Mouse (Mus musculus) neural tube, embryonic 11.5 days (tissue): Measurements from ENCODE around the gene Gm49425. TPM values are rescaled to one million over a fixed set of nuclear protein-coding genes. Genes with fewer than 3 reads are reported as not detected.
A peak's percentile ranks its signal among the peaks of the same experiment; 100 is the strongest.
"Not testable (repeated sequence)": the region's sequence is repeated elsewhere in the genome, so short reads cannot be mapped to it uniquely, and the experiment has no call there.

Experiments used
- ATAC-seq: fragments of 200-750 bp; cut with Nextera tagmentation; 2 replicates; pipeline ENCODE4 v1.8.0; 2017; ENCODE audit warnings: moderate number of reproducible peaks, mild to moderate bottlenecking, moderate TSS enrichment, moderate library complexity; ENCODE audit not compliant: insufficient read depth, low FRiP score, low TSS enrichment
- DNase-seq: peaks from one replicate; pipeline ENCODE4 v3.0.0-alpha.2; 2015; ENCODE audit warnings: low spot score
- H3K27ac ChIP-seq: fragments of 300-500 bp; sonication (generic); 2 replicates; pipeline ENCODE4 v1.5.1; 2014; ENCODE audit warnings: low read depth, mild to moderate bottlenecking, low read length
- H3K27me3 ChIP-seq: fragments of 300-500 bp; sonication (generic); 2 replicates; pipeline ENCODE4 v1.6.1; 2014; ENCODE audit warnings: mild to moderate bottlenecking, low read length, mixed read lengths; ENCODE audit not compliant: control insufficient read depth, insufficient read depth
- H3K36me3 ChIP-seq: fragments of 300-500 bp; sonication (generic); 2 replicates; pipeline ENCODE4 v1.6.1; 2014; ENCODE audit warnings: mild to moderate bottlenecking, low read length, moderate library complexity, mixed read lengths; ENCODE audit not compliant: control insufficient read depth, insufficient read depth
- H3K4me1 ChIP-seq: fragments of 300-500 bp; sonication (generic); 2 replicates; pipeline ENCODE4 v1.6.1; 2014; ENCODE audit warnings: low read length, mixed read lengths; ENCODE audit not compliant: control insufficient read depth, insufficient read depth
- H3K4me2 ChIP-seq: fragments of 300-500 bp; sonication (generic); 2 replicates; pipeline ENCODE4 v1.6.1; 2014; ENCODE audit warnings: low read depth, mild to moderate bottlenecking, moderate library complexity
- H3K4me3 ChIP-seq: fragments of 300-500 bp; sonication (generic); 2 replicates; pipeline ENCODE4 v1.5.1; 2014; ENCODE audit warnings: low read depth, low read length
- H3K9ac ChIP-seq: fragments of 300-500 bp; sonication (generic); 2 replicates; pipeline ENCODE4 v1.6.1; 2014; ENCODE audit warnings: mild to moderate bottlenecking, low read length
- H3K9me3 ChIP-seq: fragments of 300-500 bp; sonication (generic); 2 replicates; pipeline ENCODE4 v1.6.1; 2016; ENCODE audit warnings: low read length; ENCODE audit not compliant: control insufficient read depth
- WGBS: fragments of 180-500 bp; shearing (Covaris S2); extraction: QIAGEN DNeasy Blood & Tissue Kit; methylation state at CpG from one replicate; pipeline ENCODE4 v1.1.7; 2014; 5-methylcytosine and 5-hydroxymethylcytosine counted together
- polyA plus RNA-seq: library from polyadenylated mRNA; unstranded; fragments of >200 nt; fragmentation: Nextera tagmentation; extraction: Ambion mirVana; gene quantifications from 2 replicates; pipeline ENCODE4 v1.2.1, GENCODE M21; 2014

The Gm49425 gene
- polyA plus RNA-seq: not detected in 2 replicates

GRCm38 (mm10) chr15:101517161-101517560 lies at the start of gene Gm49425:
Gene Gm49425, minus strand, starts transcription at chr15:101517261.
- not testable (repeated sequence) for H3K9ac ChIP-seq, H3K4me1 ChIP-seq, DNase-seq, H3K9me3 ChIP-seq, H3K36me3 ChIP-seq, H3K4me3 ChIP-seq, H3K4me2 ChIP-seq, H3K27ac ChIP-seq, ATAC-seq, H3K27me3 ChIP-seq
- 72% methylated on average over 2 of the region's 2 CpGs for WGBS

- H3K9me3 ChIP-seq: no peaks in the 10 kb centered on the region
- no peaks in the 10 kb centered on the region for H3K27me3 ChIP-seq
- ATAC-seq: no peak
- no peak for DNase-seq
- no peaks in the 10 kb centered on the region for H3K36me3 ChIP-seq
- H3K4me1 ChIP-seq: peaks cover 4% of the 10 kb centered on the region; the same call in 1 of the 2 replicates
- no peak within 1 kb of the TSS for H3K9ac ChIP-seq
- WGBS: 75% methylated on average over 5 of the region's 5 CpGs
- no peak within 1 kb of the TSS for H3K4me3 ChIP-seq
- no peak within 1 kb of the TSS for H3K4me2 ChIP-seq
- H3K27ac ChIP-seq: no peak within 1 kb of the TSS
Measured at GRCm38 (mm10) chr15:101562850-101563249, 45.8 kb upstream of the Gm49425 start, which contains the start of gene Krt90. Gene Krt90, minus strand, starts transcription at chr15:101562950.

GRCm38 (mm10) chr15:101558034-101558646 lies 41.1 kb upstream of the Gm49425 start:
- H3K36me3 ChIP-seq: no peaks in the 10 kb centered on the region
- no peaks in the 10 kb centered on the region for H3K27me3 ChIP-seq
- H3K9me3 ChIP-seq: no peaks in the 10 kb centered on the region
- H3K4me3 ChIP-seq: no peak overlapping the region
- 2% methylated on average over 7 of the region's 7 CpGs for WGBS
- H3K4me2 ChIP-seq: no peak overlapping the region
- H3K9ac ChIP-seq: no peak overlapping the region
- no peak overlapping the region for H3K27ac ChIP-seq
- DNase-seq: peak; percentile 63
- peaks cover 4% of the 10 kb centered on the region; the same call in 1 of the 2 replicates for H3K4me1 ChIP-seq
- ATAC-seq: peak; percentile 27; the same call in 1 of the 2 replicates

DNA sequence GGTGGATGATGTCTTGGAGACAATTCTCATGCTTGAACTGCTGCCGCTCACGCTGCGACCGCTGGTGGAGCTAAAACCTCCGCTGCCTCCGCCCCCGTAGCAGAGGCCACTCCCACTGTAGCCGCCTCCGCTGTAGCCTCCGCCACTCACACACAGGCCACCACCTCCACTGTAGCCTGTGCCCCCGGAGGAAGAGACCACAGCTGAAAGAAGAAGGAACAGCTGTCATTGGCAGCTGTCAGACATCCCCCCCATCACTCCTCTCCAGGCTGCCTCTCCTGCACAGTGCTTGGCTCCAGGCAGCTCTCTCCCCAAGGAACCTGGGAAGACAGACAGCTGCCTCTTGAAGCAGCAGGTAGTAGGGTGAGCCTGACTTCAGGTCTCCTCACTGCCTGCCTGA lies 36.1 kb upstream of the Gm49425 start:
- Histone ChIP-seq H3K4me3 (no peak overlapping the region), H3K4me1 (peaks cover 6% of the 10 kb centered on the region; the same call in 1 of the 2 replicates), H3K9me3 (no peaks in the 10 kb centered on the region), H3K9ac (no peak overlapping the region), H3K27me3 (no peaks in the 10 kb centered on the region), H3K27ac (no peak overlapping the region), H3K36me3 (no peaks in the 10 kb centered on the region), H3K4me2 (peak overlapping the region; percentile 17; the same call in 1 of the 2 replicates)
- WGBS: 2% methylated on average over 11 of the region's 11 CpGs
- DNase-seq (peak; percentile 65), ATAC-seq (peak; percentile 72)

DNA sequence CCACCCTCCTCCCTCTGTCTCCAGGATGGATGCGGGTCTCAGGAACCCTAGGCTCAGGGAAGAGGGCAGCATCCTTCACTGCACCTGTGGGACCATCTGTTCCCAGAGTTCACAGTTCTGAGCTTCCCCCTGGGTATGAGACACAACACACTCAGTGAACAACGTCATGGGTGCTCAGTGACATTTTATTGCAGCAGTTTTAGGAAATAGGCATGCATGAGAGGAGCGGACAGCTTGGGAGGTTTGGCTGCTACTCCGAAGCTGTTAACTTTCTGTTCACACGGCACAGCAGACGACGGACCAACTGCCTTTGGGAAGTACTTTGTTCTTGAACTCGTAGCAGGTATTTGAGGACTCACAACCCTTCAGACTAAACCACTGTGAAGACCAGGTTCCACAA lies 35.1 kb upstream of the Gm49425 start:
- DNase-seq (no peak), ATAC-seq (no peak)
- Histone ChIP-seq H3K9me3 (no peaks in the 10 kb centered on the region), H3K27me3 (no peaks in the 10 kb centered on the region), H3K36me3 (no peaks in the 10 kb centered on the region), H3K4me2 (no peak overlapping the region), H3K4me1 (0 out of 2 replicates have a peak, but pooled peaks cover 4% of the 10 kb centered on the region), H3K9ac (no peak overlapping the region), H3K4me3 (no peak overlapping the region), H3K27ac (no peak overlapping the region)
- WGBS: 76% methylated on average over 8 of the region's 8 CpGs

GRCm38 (mm10) chr15:101550567-101550966 lies 33.5 kb upstream of the Gm49425 start, which contains the start of gene Krt82:
Gene Krt82, minus strand, starts transcription at chr15:101550667.
- H3K27me3 ChIP-seq: no peaks in the 10 kb centered on the region

DNA sequence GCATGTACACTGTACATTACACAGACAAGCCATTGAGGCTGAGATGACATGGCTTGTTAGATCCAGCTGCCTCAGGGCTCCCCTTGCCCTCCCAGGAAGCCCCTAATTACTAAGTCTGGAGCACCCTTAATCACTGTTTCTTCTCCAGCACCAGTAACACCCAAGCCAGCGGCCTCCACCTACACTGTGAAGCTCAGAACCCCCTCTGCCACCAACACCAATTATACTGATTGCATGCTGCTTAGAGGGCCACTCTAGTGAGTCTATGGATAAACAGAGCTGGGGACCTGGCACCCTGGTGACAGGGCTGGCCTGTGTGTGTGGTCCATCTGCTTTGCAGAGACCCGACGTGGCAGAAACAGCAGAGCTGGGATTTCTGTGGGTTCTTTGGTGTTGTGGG lies 27.4 kb upstream of the Gm49425 start:
- 51% methylated on average over 3 of the region's 3 CpGs for WGBS
- no peak overlapping the region for H3K4me2 ChIP-seq
- no peaks in the 10 kb centered on the region for H3K9me3 ChIP-seq
- no peak for DNase-seq
- H3K9ac ChIP-seq: no peak overlapping the region
- ATAC-seq: no peak
- no peaks in the 10 kb centered on the region for H3K4me1 ChIP-seq
- no peaks in the 10 kb centered on the region for H3K36me3 ChIP-seq
- H3K27ac ChIP-seq: no peak overlapping the region
- H3K27me3 ChIP-seq: no peaks in the 10 kb centered on the region
- H3K4me3 ChIP-seq: no peak overlapping the region

More at GRCm38 (mm10) chr15:101550567-101550966, 33.5 kb upstream of the Gm49425 start, which contains the start of gene Krt82:
- Histone ChIP-seq H3K4me3 (no peak within 1 kb of the TSS), H3K27ac (no peak within 1 kb of the TSS), H3K4me2 (no peak within 1 kb of the TSS), H3K9ac (no peak within 1 kb of the TSS), H3K9me3 (no peaks in the 10 kb centered on the region), H3K36me3 (no peaks in the 10 kb centered on the region), H3K4me1 (0 out of 2 replicates have a peak, but pooled peaks cover 4% of the 10 kb centered on the region)
- ATAC-seq (no peak), DNase-seq (no peak)
- 61% methylated on average over 7 of the region's 7 CpGs for WGBS

DNA sequence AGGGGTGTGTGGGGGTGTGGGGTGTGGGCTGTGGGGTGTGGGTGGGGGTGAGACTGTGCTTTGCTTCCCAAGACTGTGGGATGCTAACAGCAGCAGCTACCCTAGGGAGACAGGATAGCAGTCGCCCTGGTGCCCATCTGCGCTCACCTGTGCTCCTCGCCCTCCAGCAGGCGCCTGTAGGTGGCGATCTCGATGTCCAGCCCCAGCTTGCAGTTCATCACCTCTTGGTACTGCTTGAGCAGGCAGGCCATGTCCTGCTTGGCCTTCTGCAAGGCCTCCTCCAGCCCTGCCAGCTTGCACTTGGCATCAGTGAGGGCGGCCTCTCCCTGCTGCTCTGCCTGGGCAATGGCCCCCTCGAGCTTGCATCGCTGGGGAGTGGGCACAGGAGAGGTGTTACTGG lies 25.5 kb upstream of the Gm49425 start:
- DNase-seq (no peak), ATAC-seq (no peak)
- H3K4me3 ChIP-seq: no peak overlapping the region
- H3K27ac ChIP-seq: no peak overlapping the region
- H3K9me3 ChIP-seq: no peaks in the 10 kb centered on the region
- H3K4me2 ChIP-seq: no peak overlapping the region
- no peaks in the 10 kb centered on the region for H3K27me3 ChIP-seq
- no peaks in the 10 kb centered on the region for H3K36me3 ChIP-seq
- H3K9ac ChIP-seq: no peak overlapping the region
- 58% methylated on average over 9 of the region's 9 CpGs for WGBS
- no peaks in the 10 kb centered on the region for H3K4me1 ChIP-seq

GRCm38 (mm10) chr15:101538580-101538900 lies 21.5 kb upstream of the Gm49425 start:
- H3K4me2 ChIP-seq: no peak overlapping the region
- H3K36me3 ChIP-seq: no peaks in the 10 kb centered on the region
- WGBS: 64% methylated on average over 4 of the region's 4 CpGs
- no peaks in the 10 kb centered on the region for H3K27me3 ChIP-seq
- no peak overlapping the region for H3K4me3 ChIP-seq
- no peak overlapping the region for H3K9ac ChIP-seq
- no peak overlapping the region for H3K27ac ChIP-seq
- no peaks in the 10 kb centered on the region; the same call in 1 of the 2 replicates for H3K4me1 ChIP-seq
- no peaks in the 10 kb centered on the region for H3K9me3 ChIP-seq
- DNase-seq: no peak
- no peak for ATAC-seq
